Mouse (Mus musculus): ENCODE results near the gene Smoc2. TPM values are rescaled to one million over a fixed set of nuclear protein-coding genes. Genes with fewer than 3 reads are reported as not detected.

Gene Smoc2
- polyA plus RNA-seq, 1 experiment: 33.4 TPM

DNA sequence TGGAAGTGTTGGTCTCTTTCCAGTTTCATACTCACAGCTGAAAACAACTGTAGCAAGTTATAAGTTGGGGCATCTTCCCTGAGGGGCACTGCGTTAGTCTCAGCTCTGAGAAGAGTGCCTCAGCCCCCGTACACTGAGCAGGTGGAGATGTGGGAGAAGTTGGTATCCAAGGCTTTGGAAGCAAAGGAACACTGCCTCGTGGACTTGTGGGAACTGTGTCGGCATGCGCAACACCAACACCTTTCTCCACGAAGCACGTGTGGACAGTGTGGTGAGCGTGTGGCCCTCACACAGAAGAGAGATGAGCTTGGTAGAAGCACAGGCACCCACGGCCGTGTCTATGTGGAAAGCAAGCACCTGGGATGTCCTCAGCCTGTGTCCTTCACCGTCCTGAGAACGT lies 64.1 kb downstream of the Smoc2 start:
- no peak for DNase-seq
- WGBS: 82% methylated on average over 12 of the region's 12 CpGs
- Histone ChIP-seq H3K27me3 (replicated peaks; ENCODE audit: control insufficient read depth, insufficient read depth, low read length) (no peaks in the 10 kb centered on the region), H3K4me1 (ENCODE audit: control insufficient read depth, insufficient read depth, low read length) (peaks cover 3% of the 10 kb centered on the region; the same call in 1 of the 2 replicates), H3K4me3 (ENCODE audit: insufficient read depth, low read depth, low read length) (no peak overlapping the region), H3K27ac (ENCODE audit: insufficient read depth, low read depth, low read length) (no peak overlapping the region), H3K36me3 (ENCODE audit: control insufficient read depth, insufficient read depth, low read length) (no peaks in the 10 kb centered on the region)
- TF ChIP-seq CTCF (conservative IDR thresholded peaks at IDR 0.05; ENCODE audit: insufficient read depth, insufficient read length, low read depth, low read length): no peak

- H3K4me3 ChIP-seq (ENCODE audit: insufficient read depth, low read depth, low read length): no peak overlapping the region
- TF ChIP-seq CTCF (conservative IDR thresholded peaks at IDR 0.05; ENCODE audit: insufficient read depth, insufficient read length, low read depth, low read length) (no peak), POLR2A (IDR thresholded peaks at IDR 0.05; ENCODE audit: low read depth, low read length) (no peak)
- peaks cover 3% of the 10 kb centered on the region; the same call in 1 of the 2 replicates for H3K4me1 ChIP-seq (ENCODE audit: control insufficient read depth, insufficient read depth, low read length)
- 61% methylated on average over 4 of the region's 4 CpGs for WGBS
- H3K27ac ChIP-seq (ENCODE audit: insufficient read depth, low read depth, low read length): no peak overlapping the region
- H3K27me3 ChIP-seq (replicated peaks; ENCODE audit: control insufficient read depth, insufficient read depth, low read length): no peaks in the 10 kb centered on the region
- no peaks in the 10 kb centered on the region for H3K36me3 ChIP-seq (ENCODE audit: control insufficient read depth, insufficient read depth, low read length)
- DNase-seq: no peak
These were observed 66.2 kb downstream of the Smoc2 start for GRCm38 (mm10) chr17:14345556-14345955.

- Histone ChIP-seq H3K4me3 (ENCODE audit: insufficient read depth, low read depth, low read length) (no peak overlapping the region), H3K27me3 (replicated peaks; ENCODE audit: control insufficient read depth, insufficient read depth, low read length) (no peaks in the 10 kb centered on the region), H3K36me3 (ENCODE audit: control insufficient read depth, insufficient read depth, low read length) (no peaks in the 10 kb centered on the region), H3K27ac (ENCODE audit: insufficient read depth, low read depth, low read length) (no peak overlapping the region), H3K4me1 (ENCODE audit: control insufficient read depth, insufficient read depth, low read length) (peaks cover 3% of the 10 kb centered on the region; the same call in 1 of the 2 replicates)
- TF ChIP-seq CTCF (conservative IDR thresholded peaks at IDR 0.05; ENCODE audit: insufficient read depth, insufficient read length, low read depth, low read length): no peak
- TF ChIP-seq POLR2A (IDR thresholded peaks at IDR 0.05; ENCODE audit: low read depth, low read length): no peak
- DNase-seq: no peak
- 88% methylated on average over 3 of the region's 3 CpGs for WGBS
These were observed 67.6 kb downstream of the Smoc2 start for GRCm38 (mm10) chr17:14346891-14347290.

DNA sequence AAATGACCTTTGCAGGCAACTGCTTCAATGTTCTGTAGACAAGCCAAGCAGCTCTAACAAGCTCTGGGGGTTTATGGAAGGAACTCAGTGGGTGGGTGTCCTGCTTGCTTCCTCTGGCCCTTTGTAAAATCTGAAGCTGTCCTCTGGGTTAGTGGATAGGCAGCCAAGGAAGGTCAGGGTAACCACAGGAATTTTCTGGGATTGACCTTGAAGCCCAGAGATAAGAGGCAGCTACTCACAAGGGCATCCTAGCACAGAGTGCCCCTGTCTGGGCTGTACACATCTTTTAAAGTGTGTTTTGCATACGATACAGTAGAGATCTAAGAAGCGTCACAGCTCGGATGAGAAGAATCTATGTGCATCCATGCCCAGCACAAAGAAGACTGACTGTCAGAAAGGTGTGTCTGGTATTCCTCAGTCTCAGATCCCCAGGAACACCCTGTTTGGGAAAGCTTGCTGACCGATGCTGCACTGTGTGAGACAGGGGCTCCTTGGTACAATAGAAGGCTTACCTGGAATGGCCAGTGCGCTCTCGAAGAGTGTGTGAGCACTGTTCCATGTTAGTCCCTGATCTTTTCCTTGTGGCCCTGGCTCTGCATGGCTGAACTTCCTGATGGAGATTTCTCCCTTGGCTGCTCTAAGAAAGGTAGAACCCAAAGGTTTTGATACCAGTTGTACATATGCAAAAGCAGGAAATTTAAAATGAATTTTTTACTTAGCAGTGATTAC lies 69.9 kb downstream of the Smoc2 start:
- WGBS: 76% methylated on average over 6 of the region's 6 CpGs

DNA sequence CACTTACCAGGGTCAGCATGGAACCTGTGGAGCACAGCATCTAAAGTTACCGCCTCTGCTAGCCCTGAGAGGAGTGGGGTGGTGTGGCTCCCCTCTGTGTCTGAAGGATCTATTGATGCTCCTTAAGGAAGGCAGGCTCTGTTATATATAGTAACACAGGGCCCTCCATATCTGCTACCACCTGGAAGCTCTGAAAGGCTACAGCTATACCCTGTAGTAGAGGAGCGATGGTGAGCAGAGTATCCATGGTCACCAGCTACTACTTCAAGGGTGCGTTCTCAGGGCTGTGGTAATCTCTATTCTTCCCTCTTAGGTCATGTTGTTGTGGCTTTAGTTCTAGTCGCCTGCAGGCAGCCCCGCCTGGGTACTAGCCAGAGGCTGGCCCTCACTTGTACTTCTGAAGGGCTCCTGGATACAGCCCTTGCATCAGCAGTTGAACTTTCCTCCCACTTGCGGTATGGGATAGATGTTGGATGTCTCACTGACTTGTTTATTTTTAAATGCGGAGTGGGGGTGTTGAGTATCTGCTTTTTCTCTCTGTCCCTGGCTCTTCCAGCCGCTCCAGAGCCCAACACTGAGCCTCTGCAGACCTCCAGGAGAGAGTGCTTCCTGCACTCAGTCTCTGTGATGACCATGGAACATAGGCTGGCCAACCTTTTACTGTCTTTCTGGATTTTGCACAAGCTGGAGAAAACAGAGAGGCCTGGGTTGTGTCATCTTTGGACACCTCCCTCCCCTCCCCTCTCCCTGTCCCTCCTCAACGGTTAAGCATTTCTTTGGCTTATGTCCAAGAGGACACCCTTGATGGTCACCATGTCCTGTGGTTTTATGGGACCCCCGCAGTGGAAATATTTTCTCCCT lies 74.1 kb downstream of the Smoc2 start:
- 74% methylated on average over 10 of the region's 10 CpGs for WGBS
- DNase-seq: peak; percentile 32
- no peaks in the 10 kb centered on the region for H3K36me3 ChIP-seq (ENCODE audit: control insufficient read depth, insufficient read depth, low read length)
- no peaks in the 10 kb centered on the region for H3K27me3 ChIP-seq (replicated peaks; ENCODE audit: control insufficient read depth, insufficient read depth, low read length)
- H3K27ac ChIP-seq (ENCODE audit: insufficient read depth, low read depth, low read length): no peak overlapping the region
- H3K4me3 ChIP-seq (ENCODE audit: insufficient read depth, low read depth, low read length): no peak overlapping the region
- no peaks in the 10 kb centered on the region for H3K4me1 ChIP-seq (ENCODE audit: control insufficient read depth, insufficient read depth, low read length)
- TF ChIP-seq POLR2A (IDR thresholded peaks at IDR 0.05; ENCODE audit: low read depth, low read length) (no peak), CTCF (conservative IDR thresholded peaks at IDR 0.05; ENCODE audit: insufficient read depth, insufficient read length, low read depth, low read length) (no peak)

More for the DNA sequence above, 69.9 kb downstream of the Smoc2 start:
- Histone ChIP-seq H3K27me3 (replicated peaks; ENCODE audit: control insufficient read depth, insufficient read depth, low read length) (no peaks in the 10 kb centered on the region), H3K4me1 (ENCODE audit: control insufficient read depth, insufficient read depth, low read length) (peaks cover 3% of the 10 kb centered on the region; the same call in 1 of the 2 replicates), H3K4me3 (ENCODE audit: insufficient read depth, low read depth, low read length) (no peak overlapping the region), H3K27ac (ENCODE audit: insufficient read depth, low read depth, low read length) (no peak overlapping the region), H3K36me3 (ENCODE audit: control insufficient read depth, insufficient read depth, low read length) (no peaks in the 10 kb centered on the region)
- no peak for TF ChIP-seq POLR2A (IDR thresholded peaks at IDR 0.05; ENCODE audit: low read depth, low read length)
- no peak for TF ChIP-seq CTCF (conservative IDR thresholded peaks at IDR 0.05; ENCODE audit: insufficient read depth, insufficient read length, low read depth, low read length)
- no peak for DNase-seq

GRCm38 (mm10) chr17:14361511-14361910 lies 82.2 kb downstream of the Smoc2 start:
- Histone ChIP-seq H3K4me1 (ENCODE audit: control insufficient read depth, insufficient read depth, low read length) (no peaks in the 10 kb centered on the region), H3K27ac (ENCODE audit: insufficient read depth, low read depth, low read length) (no peak overlapping the region), H3K36me3 (ENCODE audit: control insufficient read depth, insufficient read depth, low read length) (no peaks in the 10 kb centered on the region), H3K27me3 (replicated peaks; ENCODE audit: control insufficient read depth, insufficient read depth, low read length) (no peaks in the 10 kb centered on the region), H3K4me3 (ENCODE audit: insufficient read depth, low read depth, low read length) (no peak overlapping the region)
- DNase-seq: no peak
- no peak for TF ChIP-seq CTCF (conservative IDR thresholded peaks at IDR 0.05; ENCODE audit: insufficient read depth, insufficient read length, low read depth, low read length)
- no peak for TF ChIP-seq POLR2A (IDR thresholded peaks at IDR 0.05; ENCODE audit: low read depth, low read length)
- WGBS: 94% methylated on average over 1 of the region's 1 CpGs

DNA sequence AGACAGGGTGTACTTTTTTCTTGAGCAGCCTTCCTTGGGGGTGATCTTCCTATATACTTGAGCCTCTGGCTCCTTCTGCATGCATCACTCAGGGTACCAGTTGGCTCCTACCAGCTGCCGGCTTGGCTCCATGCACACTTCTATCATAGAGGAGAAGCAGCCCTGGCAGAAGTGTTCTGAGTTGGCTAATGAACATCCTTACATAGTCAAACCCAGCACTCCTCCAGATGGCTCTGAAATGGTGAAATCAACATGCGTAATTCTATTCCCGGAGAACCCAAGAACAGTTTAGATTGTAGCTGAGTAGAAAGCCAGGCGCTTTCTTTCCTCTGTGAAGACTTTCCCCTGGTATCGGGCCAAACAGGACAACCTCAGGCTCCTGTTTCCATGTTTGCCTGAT lies 91.2 kb downstream of the Smoc2 start:
- Histone ChIP-seq H3K27ac (ENCODE audit: insufficient read depth, low read depth, low read length) (no peak overlapping the region), H3K36me3 (ENCODE audit: control insufficient read depth, insufficient read depth, low read length) (no peaks in the 10 kb centered on the region), H3K4me1 (ENCODE audit: control insufficient read depth, insufficient read depth, low read length) (no peaks in the 10 kb centered on the region), H3K4me3 (ENCODE audit: insufficient read depth, low read depth, low read length) (no peak overlapping the region), H3K27me3 (replicated peaks; ENCODE audit: control insufficient read depth, insufficient read depth, low read length) (no peaks in the 10 kb centered on the region)
- no peak for DNase-seq
- TF ChIP-seq CTCF (conservative IDR thresholded peaks at IDR 0.05; ENCODE audit: insufficient read depth, insufficient read length, low read depth, low read length): no peak
- TF ChIP-seq POLR2A (IDR thresholded peaks at IDR 0.05; ENCODE audit: low read depth, low read length): no peak
- WGBS: 92% methylated on average over 5 of the region's 5 CpGs
